Mouse (Mus musculus) olfactory bulb, adult 2 months (tissue): ENCODE results near the gene Clec3a. TPM values are rescaled to one million over a fixed set of nuclear protein-coding genes. Genes with fewer than 3 reads are reported as not detected.

ENCODE experiments used
- H3K27ac ChIP-seq: fragments of 200-500 bp; 2 replicates; pipeline ENCODE4 v1.5.1; 2012; ENCODE audit warnings: low read depth, low read length; ENCODE audit not compliant: insufficient read depth
- H3K4me1 ChIP-seq: fragments of 200-500 bp; 2 replicates; pipeline ENCODE4 v1.6.1; 2012; ENCODE audit warnings: low read length; ENCODE audit not compliant: control insufficient read depth, insufficient read depth
- H3K4me3 ChIP-seq: fragments of 200-500 bp; 2 replicates; pipeline ENCODE4 v1.5.1; 2012; ENCODE audit warnings: mild to moderate bottlenecking, low read depth, low read length, moderate library complexity; ENCODE audit not compliant: insufficient read depth
- CTCF ChIP-seq: fragments of 200-500 bp; IDR thresholded peaks from 2 replicates; pipeline ENCODE4 v1.5.1; 2012; ENCODE audit warnings: low read depth, mild to moderate bottlenecking, low read length, moderate library complexity; ENCODE audit not compliant: insufficient read depth
- POLR2A ChIP-seq: fragments of 200-500 bp; IDR thresholded peaks from 2 replicates; pipeline ENCODE4 v1.6.1; 2012; ENCODE audit warnings: mild to moderate bottlenecking, low read depth, low read length, moderate library complexity; ENCODE audit not compliant: insufficient read depth
- WGBS: fragments of 180-500 bp; shearing (Covaris S2); methylation state at CpG from one replicate; pipeline ENCODE4 v1.1.7; 2018; 5-methylcytosine and 5-hydroxymethylcytosine counted together
- polyA plus RNA-seq: library from polyadenylated mRNA; stranded (reverse); fragments of >200 nt; gene quantifications from 2 replicates; pipeline ENCODE4 v1.2.4, GENCODE M21; 2012; ENCODE audit warnings: low replicate concordance; ENCODE audit not compliant: missing spikeins, insufficient read depth, insufficient read length

Gene Clec3a
- polyA plus RNA-seq, 1 experiment: not detected

- Histone ChIP-seq H3K4me3 (no peak overlapping the region), H3K27ac (no peak overlapping the region), H3K4me1 (no peaks in the 10 kb centered on the region)
- no peak for TF ChIP-seq POLR2A
- no peak for TF ChIP-seq CTCF
- 82% methylated on average over 5 of the region's 5 CpGs for WGBS
Measured at GRCm38 (mm10) chr8:114418486-114418885, 600 bp downstream of the Clec3a start.

- Histone ChIP-seq H3K4me1 (no peaks in the 10 kb centered on the region), H3K4me3 (no peak overlapping the region), H3K27ac (no peak overlapping the region)
- 84% methylated on average over 6 of the region's 6 CpGs for WGBS
- no peak for TF ChIP-seq POLR2A
- TF ChIP-seq CTCF: no peak
Measured at GRCm38 (mm10) chr8:114418904-114419303, 1.0 kb downstream of the Clec3a start.

GRCm38 (mm10) chr8:114421544-114421943 lies 3.7 kb downstream of the Clec3a start:
- no peak overlapping the region for H3K4me3 ChIP-seq
- 58% methylated on average over 4 of the region's 4 CpGs for whole genome bisulfite sequencing
- no peak for TF ChIP-seq CTCF
- no peak for TF ChIP-seq POLR2A
- no peak overlapping the region for H3K27ac ChIP-seq
- H3K4me1 ChIP-seq: no peaks in the 10 kb centered on the region

GRCm38 (mm10) chr8:114438236-114438635 lies 20.4 kb downstream of the Clec3a start:
- peaks cover 6% of the 10 kb centered on the region; the same call in 1 of the 2 replicates for H3K4me1 ChIP-seq
- H3K27ac ChIP-seq: no peak overlapping the region
- no peak for TF ChIP-seq POLR2A
- TF ChIP-seq CTCF: peak; percentile 66
- WGBS: 9% methylated on average over 6 of the region's 6 CpGs
- H3K4me3 ChIP-seq: no peak overlapping the region

GRCm38 (mm10) chr8:114439334-114440204 lies 21.7 kb downstream of the Clec3a start, which contains the start of gene Wwox:
TSS of gene Wwox (plus strand) at chr8:114439655.
- TF ChIP-seq CTCF (peak; percentile 99), POLR2A (peak; percentile 55; the same call in 1 of the 2 replicates)
- Histone ChIP-seq H3K4me1 (peaks cover 6% of the 10 kb centered on the region; the same call in 1 of the 2 replicates), H3K27ac (peak within 1 kb of the TSS; percentile 17; the same call in 1 of the 2 replicates), H3K4me3 (peak within 1 kb of the TSS; percentile 81)
- WGBS: 1% methylated on average over 54 of the region's 54 CpGs

- H3K27ac ChIP-seq: no peak overlapping the region
- 14% methylated on average over 5 of the region's 5 CpGs for WGBS
- H3K4me1 ChIP-seq: peaks cover 6% of the 10 kb centered on the region; the same call in 1 of the 2 replicates
- H3K4me3 ChIP-seq: peak overlapping the region; percentile 81
- TF ChIP-seq POLR2A (no peak), CTCF (no peak)
Measured at GRCm38 (mm10) chr8:114440205-114440589, 22.3 kb downstream of the Clec3a start.

- 83% methylated on average over 4 of the region's 4 CpGs for WGBS
- H3K4me1 ChIP-seq: peaks cover 6% of the 10 kb centered on the region; the same call in 1 of the 2 replicates
- no peak overlapping the region for H3K27ac ChIP-seq
- H3K4me3 ChIP-seq: no peak overlapping the region
- TF ChIP-seq CTCF: no peak
- no peak for TF ChIP-seq POLR2A
Measured at GRCm38 (mm10) chr8:114441616-114442015, 23.7 kb downstream of the Clec3a start.

- H3K4me1 ChIP-seq: peaks cover 2% of the 10 kb centered on the region; the same call in 1 of the 2 replicates
- 89% methylated on average over 7 of the region's 7 CpGs for WGBS
- no peak overlapping the region for H3K4me3 ChIP-seq
- TF ChIP-seq POLR2A (no peak), CTCF (no peak)
- no peak overlapping the region for H3K27ac ChIP-seq
Measured at GRCm38 (mm10) chr8:114446884-114447283, 29.0 kb downstream of the Clec3a start.

GRCm38 (mm10) chr8:114452278-114452677 lies 34.4 kb downstream of the Clec3a start:
- TF ChIP-seq CTCF (no peak), POLR2A (no peak)
- 87% methylated on average over 8 of the region's 8 CpGs for WGBS
- H3K27ac ChIP-seq: no peak overlapping the region
- no peak overlapping the region for H3K4me3 ChIP-seq
- peaks cover 4% of the 10 kb centered on the region; the same call in 1 of the 2 replicates for H3K4me1 ChIP-seq
